Mouse (Mus musculus): ENCODE data around the gene 4921504E06Rik.

DNA sequence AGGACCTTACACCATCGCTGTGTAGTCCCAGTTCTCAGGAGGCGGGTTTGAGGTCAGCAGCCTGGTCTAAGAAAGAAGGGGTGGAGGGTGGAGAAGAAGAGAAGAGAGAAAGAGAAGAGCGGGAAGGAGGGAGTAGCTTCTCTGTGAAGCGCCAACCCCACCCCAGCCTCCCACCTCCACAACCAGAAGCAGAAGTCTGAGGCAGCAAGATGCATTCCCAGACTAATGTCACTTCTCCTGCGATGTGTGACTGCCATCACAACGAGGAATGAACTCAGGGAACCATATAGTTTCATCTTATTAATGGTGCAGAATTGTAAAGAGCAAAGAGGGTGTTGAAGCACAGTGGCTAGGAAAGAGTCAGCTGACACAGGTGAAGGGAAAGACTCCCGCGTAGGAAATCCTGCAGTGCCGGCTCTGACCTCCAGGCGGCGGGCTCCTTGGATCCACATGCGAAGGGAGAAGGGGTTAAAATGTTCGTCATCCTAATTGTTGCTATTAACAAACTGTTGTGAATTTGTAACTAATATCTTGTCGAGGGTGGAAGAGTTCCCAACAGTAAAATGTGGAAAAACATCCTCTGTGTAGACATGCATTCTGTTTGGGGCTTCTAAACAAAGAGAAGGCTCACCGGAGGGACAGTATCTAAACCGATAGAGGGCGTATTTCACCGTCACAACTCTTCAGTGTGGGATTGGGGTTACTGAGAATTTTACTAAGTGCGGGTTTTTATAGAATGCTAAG lies 139.3 kb downstream of the 4921504E06Rik start:
- TF ChIP-seq POLR2AphosphoS5 (IDR thresholded peaks at IDR 0.05; ENCODE audit: insufficient replicate concordance, low read depth, low read length): no peak
- TF ChIP-seq CTCF (IDR thresholded peaks at IDR 0.05; ENCODE audit: low read depth, low read length): no peak

All from G1E (cell line).